Mouse (Mus musculus) lung, postnatal 0 days (tissue): Measurements from ENCODE around the gene Ubox5.

Source experiments
- CTCF ChIP-seq: IDR thresholded peaks from 2 replicates; pipeline ENCODE4 v1.5.1; 2016; ENCODE audit warnings: antibody characterized with exemption, mild to moderate bottlenecking
- EP300 ChIP-seq: IDR thresholded peaks from 2 replicates; pipeline ENCODE4 v1.6.1; 2016; ENCODE audit warnings: antibody characterized with exemption, mild to moderate bottlenecking, control low read depth

DNA sequence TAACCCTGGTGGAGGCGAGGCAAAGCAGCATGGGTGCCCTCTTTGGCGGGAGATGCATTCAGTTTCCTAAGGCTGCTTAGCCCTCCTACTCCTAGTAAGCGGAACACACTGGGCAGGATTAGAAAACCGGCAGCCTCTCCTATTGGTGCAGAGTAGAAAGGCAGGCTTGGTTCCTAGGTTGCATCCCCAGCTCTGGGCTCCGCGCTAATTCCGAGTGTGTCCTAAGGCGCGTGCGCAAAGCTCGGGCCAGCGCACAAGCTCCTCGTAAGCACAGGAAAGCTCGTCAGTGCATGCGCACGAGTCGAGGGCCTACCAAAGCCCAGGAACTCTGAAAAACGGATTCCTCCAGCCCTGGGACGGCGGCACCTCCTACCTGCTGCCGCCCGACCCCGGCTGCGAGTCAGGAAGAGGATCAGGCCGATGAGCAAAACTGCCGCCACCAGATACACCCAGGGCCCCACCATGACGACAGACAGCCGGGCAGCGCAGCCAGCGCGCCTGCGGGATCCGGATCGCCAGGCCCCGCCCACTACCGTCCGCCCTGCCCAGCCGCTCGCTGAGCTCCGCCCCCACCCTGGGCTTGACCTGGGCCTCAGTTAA lies 34.4 kb upstream of the Ubox5 start, which contains the start of gene Ddrgk1:
- TF ChIP-seq CTCF (peak; percentile 53), EP300 (no peak)
